In genomic region chr9:88719989-88720537, GRCm38 (mm10) we compare ENCODE assay signal across 8 mouse cellular contexts. TPM values are rescaled to one million over a fixed set of nuclear protein-coding genes. Genes with fewer than 3 reads are reported as not detected.
DNase-seq lines count a peak whose midpoint lies in the region; ATAC-seq and TF ChIP-seq lines count a peak whose summit lies in the region.
"Not testable (repeated sequence)": the region's sequence is repeated elsewhere in the genome, so short reads cannot be mapped to it uniquely, and the experiment has no call there.

TSS of gene Mthfsl (minus strand) at chr9:88720296.

- peak; percentile 48 for ATAC-seq in forebrain, embryonic 12.5 days (ENCODE audit: low FRiP score)
- peak; percentile 51 for ATAC-seq in heart, embryonic 16.5 days (replicated peaks; ENCODE audit: extremely low read depth, insufficient read depth, low FRiP score)
- ATAC-seq in kidney, postnatal 0 days (replicated peaks; ENCODE audit: low FRiP score, low read depth) = peak; percentile 53
- peak; percentile 70 for ATAC-seq in limb, embryonic 14.5 days (ENCODE audit: low FRiP score, low read depth)
- peak; percentile 85 for ATAC-seq in midbrain, embryonic 15.5 days (replicated peaks)
- ATAC-seq in stomach, embryonic 15.5 days (ENCODE audit: insufficient read depth, low FRiP score, low read depth) = peak; percentile 45; the same call in 1 of the 2 replicates

- H3K4me1 ChIP-seq in ES-E14 (ENCODE audit: control insufficient read depth in 2 of 2, insufficient read depth in 2 of 2, low read length in 2 of 2, poor library complexity in 1 of 2); forebrain, embryonic 12.5 days; heart, embryonic 16.5 days (ENCODE audit: control insufficient read depth, insufficient read depth, low read length); kidney, postnatal 0 days (replicated peaks; ENCODE audit: insufficient read depth, low read length); limb, embryonic 14.5 days (ENCODE audit: control insufficient read depth, insufficient read depth, low read length); midbrain, embryonic 15.5 days; stomach, embryonic 15.5 days: not testable (repeated sequence)

- in situ Hi-C loops in ES-E14 (cut with MboI; ENCODE audit: low sequenced_read_pairs in 2 of 2, unreplicated experiment in 2 of 2) = not testable (repeated sequence)

- peak within 1 kb of the TSS; percentile 44 for H3K4me2 ChIP-seq in forebrain, embryonic 12.5 days
- peak within 1 kb of the TSS; percentile 61 for H3K4me2 ChIP-seq in heart, embryonic 16.5 days (ENCODE audit: low read depth, low read length)
- peak within 1 kb of the TSS; percentile 51 for H3K4me2 ChIP-seq in kidney, postnatal 0 days (ENCODE audit: low read length)
- peak within 1 kb of the TSS; percentile 41 for H3K4me2 ChIP-seq in limb, embryonic 14.5 days (replicated peaks; ENCODE audit: low read depth, low read length, severe bottlenecking)
- H3K4me2 ChIP-seq in midbrain, embryonic 15.5 days = peak within 1 kb of the TSS; percentile 47
- peak within 1 kb of the TSS; percentile 48 for H3K4me2 ChIP-seq in stomach, embryonic 15.5 days

- peak within 1 kb of the TSS; percentile 48; the same call in 1 of the 2 replicates for H3K9ac ChIP-seq in ES-E14 (ENCODE audit: insufficient read depth, low read depth, low read length, poor library complexity, severe bottlenecking)
- H3K9ac ChIP-seq in forebrain, embryonic 12.5 days; kidney, postnatal 0 days (ENCODE audit: low read depth, low read length); stomach, embryonic 15.5 days: not testable (repeated sequence)
- H3K9ac ChIP-seq in heart, embryonic 16.5 days (ENCODE audit: low read length) = peak within 1 kb of the TSS; percentile 34; the same call in 1 of the 2 replicates
- H3K9ac ChIP-seq in limb, embryonic 14.5 days (ENCODE audit: low read depth, low read length, severe bottlenecking) = 0 out of 2 replicates have a peak within 1 kb of the TSS, but pooled peaks have one; percentile 31
- H3K9ac ChIP-seq in midbrain, embryonic 15.5 days = peak within 1 kb of the TSS; percentile 29; the same call in 1 of the 2 replicates

- not testable (repeated sequence) for H3K9me3 ChIP-seq in ES-E14 (ENCODE audit: control insufficient read depth, insufficient read depth, low read depth, low read length); forebrain, embryonic 12.5 days; heart, embryonic 16.5 days (replicated peaks; ENCODE audit: control insufficient read depth, low read length); kidney, postnatal 0 days (replicated peaks; ENCODE audit: low read length); limb, embryonic 14.5 days (ENCODE audit: control insufficient read depth, low read length); midbrain, embryonic 15.5 days; stomach, embryonic 15.5 days

- not testable (repeated sequence) for TF ChIP-seq POLR2A in limb, embryonic 14.5 days (IDR thresholded peaks at IDR 0.05; ENCODE audit: borderline replicate concordance, extremely low read depth, insufficient read depth, insufficient read length)

- TF ChIP-seq CTCF in kidney, postnatal 0 days (IDR thresholded peaks at IDR 0.05; ENCODE audit: low read depth) = peak; percentile 34

- H3K27me3 ChIP-seq in forebrain, embryonic 12.5 days; heart, embryonic 16.5 days (ENCODE audit: control insufficient read depth, insufficient read depth, low read length); kidney, postnatal 0 days (ENCODE audit: insufficient read depth, low read length); limb, embryonic 14.5 days (ENCODE audit: control insufficient read depth, insufficient read depth, low read length); midbrain, embryonic 15.5 days (replicated peaks); stomach, embryonic 15.5 days (replicated peaks): not testable (repeated sequence)

- H3K27ac ChIP-seq in ES-E14 (ENCODE audit: insufficient read depth, low read depth, low read length, poor library complexity, severe bottlenecking) = peak within 1 kb of the TSS; percentile 69; the same call in 1 of the 2 replicates
- H3K27ac ChIP-seq in forebrain, embryonic 12.5 days = peak within 1 kb of the TSS; percentile 82
- peak within 1 kb of the TSS; percentile 83 for H3K27ac ChIP-seq in heart, embryonic 16.5 days (ENCODE audit: low read length)
- H3K27ac ChIP-seq in kidney, postnatal 0 days = peak within 1 kb of the TSS; percentile 87
- H3K27ac ChIP-seq in limb, embryonic 14.5 days (replicated peaks; ENCODE audit: low read depth, low read length) = peak within 1 kb of the TSS; percentile 72
- peak within 1 kb of the TSS; percentile 88 for H3K27ac ChIP-seq in midbrain, embryonic 15.5 days
- peak within 1 kb of the TSS; percentile 78; the same call in 1 of the 2 replicates for H3K27ac ChIP-seq in stomach, embryonic 15.5 days

- H3K4me3 ChIP-seq in ES-E14 (ENCODE audit: insufficient read depth in 1 of 2, low read depth in 1 of 2, low read length in 2 of 2, poor library complexity in 1 of 2, severe bottlenecking in 1 of 2) = peak within 1 kb of the TSS; percentile 50 to 51
- H3K4me3 ChIP-seq in forebrain, embryonic 12.5 days (replicated peaks) = peak within 1 kb of the TSS; percentile 31
- H3K4me3 ChIP-seq in heart, embryonic 16.5 days (ENCODE audit: low read length) = peak within 1 kb of the TSS; percentile 44
- peak within 1 kb of the TSS; percentile 23 for H3K4me3 ChIP-seq in kidney, postnatal 0 days (replicated peaks; ENCODE audit: low read depth, low read length)
- H3K4me3 ChIP-seq in limb, embryonic 14.5 days (replicated peaks; ENCODE audit: low read length) = peak within 1 kb of the TSS; percentile 31
- H3K4me3 ChIP-seq in midbrain, embryonic 15.5 days = peak within 1 kb of the TSS; percentile 37
- peak within 1 kb of the TSS; percentile 34 for H3K4me3 ChIP-seq in stomach, embryonic 15.5 days (replicated peaks)

- DNase-seq in ES-E14 (ENCODE audit: low read depth, low spot score) = not testable (repeated sequence)
- DNase-seq in cerebellum, adult 11 months = peak; percentile 32
- peak; percentile 29 for DNase-seq in kidney, postnatal 0 days (ENCODE audit: low spot score)
- peak; percentile 17 for DNase-seq in limb, embryonic 14.5 days (ENCODE audit: low spot score)

- WGBS in forebrain, embryonic 12.5 days = 33% methylated on average over 11 of the region's 12 CpGs
- WGBS in heart, embryonic 16.5 days = 18% methylated on average over 10 of the region's 12 CpGs
- 18% methylated on average over 11 of the region's 12 CpGs for WGBS in kidney, postnatal 0 days
- WGBS in limb, embryonic 14.5 days = 28% methylated on average over 11 of the region's 12 CpGs
- WGBS in midbrain, embryonic 15.5 days = 17% methylated on average over 11 of the region's 12 CpGs
- 9% methylated on average over 11 of the region's 12 CpGs for WGBS in stomach, embryonic 15.5 days

- not testable (repeated sequence) for H3K36me3 ChIP-seq in ES-E14 (ENCODE audit: control insufficient read depth, insufficient read depth, low read length, poor library complexity, severe bottlenecking); forebrain, embryonic 12.5 days (replicated peaks); heart, embryonic 16.5 days (ENCODE audit: control insufficient read depth, insufficient read depth); kidney, postnatal 0 days (ENCODE audit: insufficient read depth, low read length); limb, embryonic 14.5 days (ENCODE audit: control insufficient read depth, insufficient read depth, low read length); midbrain, embryonic 15.5 days (replicated peaks); stomach, embryonic 15.5 days

RNA-seq across cellular contexts. Expression of gene Mthfsl, which starts in this region (rescaled TPM):
- 5.5 and 7.4 TPM in 2 replicates for total RNA-seq in ES-E14 (2012; rRNA removed)
- polyA plus RNA-seq in forebrain, embryonic 12.5 days (2016; fragmentation: Nextera tagmentation; extraction: Ambion mirVana) = 27.6 and 28.3 TPM in 2 replicates
- 32.4 and 35.1 TPM in 2 replicates for polyA plus RNA-seq in heart, embryonic 16.5 days (2015; fragmentation: Nextera tagmentation; extraction: Ambion mirVana)
- polyA plus RNA-seq in kidney, postnatal 0 days (2015; fragmentation: Nextera tagmentation; extraction: Ambion mirVana) = 66.2 and 66.3 TPM in 2 replicates
- polyA plus RNA-seq in limb, embryonic 14.5 days (2012; rRNA removed) = 24.5 and 29.5 TPM in 2 replicates
- polyA plus RNA-seq in limb, embryonic 14.5 days (2014; fragmentation: Nextera tagmentation; extraction: Ambion mirVana) = 36.1 and 37.5 TPM in 2 replicates
- polyA plus RNA-seq in midbrain, embryonic 15.5 days (2015; fragmentation: Nextera tagmentation; extraction: Ambion mirVana) = 36.3 and 42.0 TPM in 2 replicates
- 43.3 and 44.1 TPM in 2 replicates for polyA plus RNA-seq in stomach, embryonic 15.5 days (2015; fragmentation: Nextera tagmentation; extraction: Ambion mirVana)
